Mouse (Mus musculus): ENCODE results near the gene Scnm1. TPM values are rescaled to one million over a fixed set of nuclear protein-coding genes. Genes with fewer than 3 reads are reported as not detected.
A peak's percentile ranks its signal among the peaks of the same experiment; 100 is the strongest.
"Not testable (repeated sequence)": the region's sequence is repeated elsewhere in the genome, so short reads cannot be mapped to it uniquely, and the experiment has no call there.

Scnm1 gene
- total RNA-seq, 2 experiments from 2014 or later, result 45.3 to 47.6 TPM

- DNase-seq (ENCODE audit: low spot score in 2 of 2), result no peak
These were observed 25.9 kb downstream of the Scnm1 start for GRCm38 (mm10) chr3:95107898-95108297.

- not testable (repeated sequence) for DNase-seq (ENCODE audit: low spot score in 2 of 2)
These were observed 26.5 kb downstream of the Scnm1 start for GRCm38 (mm10) chr3:95107308-95107707.

GRCm38 (mm10) chr3:95106338-95107117, 27.3 kb downstream of the Scnm1 start, which contains the start of gene Pip5k1a:
Pip5k1a (minus strand) TSS chr3:95106930.
- DNase-seq (ENCODE audit: low spot score in 2 of 2), result peak; percentile 97 to 98

GRCm38 (mm10) chr3:95105586-95106337, 28.0 kb downstream of the Scnm1 start:
- DNase-seq (ENCODE audit: low spot score in 2 of 2), result no peak

GRCm38 (mm10) chr3:95105121-95105520, 28.7 kb downstream of the Scnm1 start:
- peak; percentile 59 to 66 for DNase-seq (ENCODE audit: low spot score in 2 of 2)

- no peak for DNase-seq (ENCODE audit: low spot score in 2 of 2)
These were observed 33.0 kb downstream of the Scnm1 start for GRCm38 (mm10) chr3:95100854-95101253.

- no peak for DNase-seq (ENCODE audit: low spot score in 2 of 2)
These were observed 45.7 kb downstream of the Scnm1 start for GRCm38 (mm10) chr3:95088071-95088470.

Small RNA genes within 50 kb of the gene (microRNA-seq; reads per million reads assigned to microRNA genes)
- gene Mir8099-1, result 0 reads per million in 2 experiments

Other genes starting within 250 kb of the Scnm1 start
- gene Psmb4, start 247.1 kb downstream of the Scnm1 start, total RNA-seq (2021), result 100 to 1,000 TPM; 281 to 296 TPM
- 10 to 100 TPM in 1 of 2 experiments, 1 to 10 TPM in 1; 9.9 to 10.5 TPM for gene Selenbp1, start 201.0 kb downstream of the Scnm1 start, total RNA-seq (2021)
- 10 to 100 TPM; 23.1 to 24.5 TPM for gene Rfx5, start 179.9 kb downstream of the Scnm1 start, total RNA-seq (2021)
- 10 to 100 TPM; 60.9 to 62.2 TPM for gene Pi4kb, start 159.3 kb downstream of the Scnm1 start, total RNA-seq (2021)
- gene Zfp687, start 118.6 kb downstream of the Scnm1 start, total RNA-seq (2021), result 10 to 100 TPM; 23.1 to 24.6 TPM
- 100 to 1,000 TPM; 165 to 171 TPM for gene Psmd4, start 91.4 kb downstream of the Scnm1 start, total RNA-seq (2021)
- 10 to 100 TPM; 53.1 to 61.1 TPM for gene Pip5k1a, start 27.1 kb downstream of the Scnm1 start, total RNA-seq (2021)
- 10 to 100 TPM; 41.7 to 44.4 TPM for gene Vps72, start 23.0 kb downstream of the Scnm1 start, total RNA-seq (2021)
- gene Tmod4, start 9.5 kb downstream of the Scnm1 start, total RNA-seq (2021), result under 1 TPM in 1 of 2 experiments, not detected in 1; 0.73 TPM
- gene Lysmd1, start 77 bp upstream of the Scnm1 start, total RNA-seq (2021), result 10 to 100 TPM; 15.8 to 17.1 TPM
- 1 to 10 TPM; 1.5 to 1.6 TPM for gene Tnfaip8l2, start 8.3 kb upstream of the Scnm1 start, total RNA-seq (2021)
- 10 to 100 TPM; 24.4 to 27.0 TPM for gene Sema6c, start 26.4 kb upstream of the Scnm1 start, total RNA-seq (2021)
- gene Gabpb2, start 83.9 kb upstream of the Scnm1 start, total RNA-seq (2021), result 10 to 100 TPM in 1 of 2 experiments, 1 to 10 TPM in 1; 9.6 to 10.4 TPM
- gene Cdc42se1, start 94.7 kb upstream of the Scnm1 start, total RNA-seq (2021), result 10 to 100 TPM; 57.0 to 60.1 TPM
- gene Mllt11, start 98.2 kb upstream of the Scnm1 start, total RNA-seq (2021), result 100 to 1,000 TPM; 265 to 266 TPM
- under 1 TPM in 1 of 2 experiments, not detected in 1; 0.37 TPM for gene Gm128, start 107.6 kb upstream of the Scnm1 start, total RNA-seq (2021)
- gene Bnipl, start 117.2 kb upstream of the Scnm1 start, total RNA-seq (2021), result under 1 TPM in 1 of 2 experiments, not detected in 1; 0.63 TPM
- 10 to 100 TPM; 17.0 to 19.7 TPM for gene Mindy1, start 147.3 kb upstream of the Scnm1 start, total RNA-seq (2021)
- gene Prune1, start 148.1 kb upstream of the Scnm1 start, total RNA-seq (2021), result 10 to 100 TPM; 24.3 to 24.4 TPM
- under 1 TPM; 0.59 to 0.91 TPM for gene Anxa9, start 173.2 kb upstream of the Scnm1 start, total RNA-seq (2021)
- gene Cers2, start 180.8 kb upstream of the Scnm1 start, total RNA-seq (2021), result 10 to 100 TPM; 42.0 to 43.5 TPM
- gene Setdb1, start 223.2 kb upstream of the Scnm1 start, total RNA-seq (2021), result 10 to 100 TPM; 33.1 to 34.7 TPM

All from left cerebral cortex, adult 18-20 months (tissue).